Mouse (Mus musculus): ENCODE measurements at regions not wholly inside any gene's neighbourhood (a gene's known extent, or its start where the extent isn't known, plus 50 kb on each side); places are given as distances from the start of the nearest gene placed in this dataset.

DNA sequence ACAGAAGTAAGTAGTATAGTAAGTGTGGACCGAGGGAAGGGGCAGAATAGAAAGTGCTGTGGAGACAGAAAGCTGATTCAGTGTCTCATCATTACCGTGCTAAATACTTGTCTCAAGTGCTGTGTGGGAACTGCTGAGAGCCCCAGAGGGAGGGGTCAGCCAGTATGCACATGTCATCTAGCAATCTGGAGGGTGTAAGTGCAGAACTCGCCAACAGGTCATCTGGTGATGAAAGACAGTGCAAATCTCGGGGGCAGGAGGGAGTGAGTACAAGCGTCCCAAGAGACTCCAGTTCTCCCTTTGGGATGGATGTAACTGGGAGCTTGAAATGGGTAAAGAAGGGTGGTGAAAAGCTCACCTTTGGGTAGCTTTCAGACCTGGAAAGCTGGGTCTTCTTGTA, 535.7 kb downstream of the Bcl11a start:
- Histone ChIP-seq H3K27ac (ENCODE audit: insufficient read depth, low read length) (no peak overlapping the region), H3K4me3 (ENCODE audit: insufficient read depth, low read length) (no peak overlapping the region), H3K4me1 (ENCODE audit: control insufficient read depth, insufficient read depth, low read length) (no peaks in the 10 kb centered on the region)
- TF ChIP-seq CTCF (IDR thresholded peaks at IDR 0.05; ENCODE audit: borderline replicate concordance, insufficient read depth, low read length) (no peak), POLR2A (IDR thresholded peaks at IDR 0.05; ENCODE audit: low read depth, low read length) (no peak)

DNA sequence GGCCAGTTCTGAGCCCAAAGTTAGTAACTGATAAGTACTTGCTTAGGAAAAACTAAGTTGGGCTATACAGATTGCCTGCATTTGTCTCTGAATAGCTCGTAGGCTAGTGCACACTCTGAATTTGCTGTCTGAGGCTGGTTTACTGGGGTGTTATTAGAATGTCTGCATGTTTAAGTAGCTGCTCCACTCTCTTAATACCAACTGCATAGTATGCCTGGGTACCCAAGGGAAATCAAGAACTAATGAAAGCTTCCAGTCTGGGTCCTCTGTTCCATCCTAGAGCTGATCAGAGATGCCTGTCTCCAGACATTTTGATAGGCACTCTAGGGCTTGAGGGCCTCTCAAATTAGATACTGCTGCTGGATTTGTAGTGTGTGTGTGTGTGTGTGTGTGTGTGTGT, 537.6 kb downstream of the Bcl11a start:
- H3K27ac ChIP-seq (ENCODE audit: insufficient read depth, low read length) = no peak overlapping the region
- no peak overlapping the region for H3K4me3 ChIP-seq (ENCODE audit: insufficient read depth, low read length)
- H3K4me1 ChIP-seq (ENCODE audit: control insufficient read depth, insufficient read depth, low read length) = no peaks in the 10 kb centered on the region
- no peak for TF ChIP-seq CTCF (IDR thresholded peaks at IDR 0.05; ENCODE audit: borderline replicate concordance, insufficient read depth, low read length)
- TF ChIP-seq POLR2A (IDR thresholded peaks at IDR 0.05; ENCODE audit: low read depth, low read length) = no peak

DNA sequence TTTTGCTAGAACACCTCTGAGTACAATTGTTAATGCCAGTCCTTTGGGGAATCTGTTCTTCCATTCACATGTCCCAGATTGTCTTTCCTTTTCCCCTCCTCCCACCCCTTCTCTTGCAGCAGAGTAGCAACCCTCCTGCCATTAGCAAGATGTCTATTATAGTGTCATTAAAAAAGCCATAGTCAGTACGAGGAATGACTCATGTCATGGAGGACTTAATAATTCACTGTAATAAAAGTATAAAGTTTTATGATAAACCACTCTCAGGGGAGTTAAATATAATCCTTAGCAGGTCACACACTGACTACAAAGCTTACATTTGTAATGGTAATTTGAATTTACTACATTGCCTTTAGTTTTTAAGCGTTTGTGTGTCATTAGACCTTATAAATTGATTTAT, 540.7 kb downstream of the Bcl11a start:
- Histone ChIP-seq H3K4me3 (ENCODE audit: insufficient read depth, low read length) (no peak overlapping the region), H3K27ac (ENCODE audit: insufficient read depth, low read length) (no peak overlapping the region), H3K4me1 (ENCODE audit: control insufficient read depth, insufficient read depth, low read length) (no peaks in the 10 kb centered on the region)
- no peak for TF ChIP-seq POLR2A (IDR thresholded peaks at IDR 0.05; ENCODE audit: low read depth, low read length)
- no peak for TF ChIP-seq CTCF (IDR thresholded peaks at IDR 0.05; ENCODE audit: borderline replicate concordance, insufficient read depth, low read length)

DNA sequence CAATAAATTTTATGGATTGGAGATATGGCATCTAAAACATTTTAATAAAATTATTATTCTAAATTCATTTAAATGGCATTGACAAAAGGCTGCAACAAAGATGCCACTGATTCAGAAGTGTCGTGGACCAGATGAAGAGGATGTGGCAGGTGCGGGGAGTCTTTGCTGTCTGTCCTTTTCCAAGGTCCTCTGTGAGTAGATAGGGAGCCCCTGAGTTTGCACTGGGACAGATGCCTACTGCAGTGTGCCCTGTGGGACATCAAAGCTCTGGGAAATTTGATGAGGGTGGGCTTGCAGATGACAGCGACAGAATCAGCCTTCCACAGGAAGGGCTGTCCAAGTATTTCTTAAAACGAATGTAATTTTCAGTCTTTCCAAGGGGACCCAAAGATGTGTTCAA, 541.2 kb downstream of the Bcl11a start:
- no peak for TF ChIP-seq POLR2A (IDR thresholded peaks at IDR 0.05; ENCODE audit: low read depth, low read length)
- TF ChIP-seq CTCF (IDR thresholded peaks at IDR 0.05; ENCODE audit: borderline replicate concordance, insufficient read depth, low read length) = no peak
- Histone ChIP-seq H3K4me3 (ENCODE audit: insufficient read depth, low read length) (no peak overlapping the region), H3K27ac (ENCODE audit: insufficient read depth, low read length) (no peak overlapping the region), H3K4me1 (ENCODE audit: control insufficient read depth, insufficient read depth, low read length) (no peaks in the 10 kb centered on the region)

DNA sequence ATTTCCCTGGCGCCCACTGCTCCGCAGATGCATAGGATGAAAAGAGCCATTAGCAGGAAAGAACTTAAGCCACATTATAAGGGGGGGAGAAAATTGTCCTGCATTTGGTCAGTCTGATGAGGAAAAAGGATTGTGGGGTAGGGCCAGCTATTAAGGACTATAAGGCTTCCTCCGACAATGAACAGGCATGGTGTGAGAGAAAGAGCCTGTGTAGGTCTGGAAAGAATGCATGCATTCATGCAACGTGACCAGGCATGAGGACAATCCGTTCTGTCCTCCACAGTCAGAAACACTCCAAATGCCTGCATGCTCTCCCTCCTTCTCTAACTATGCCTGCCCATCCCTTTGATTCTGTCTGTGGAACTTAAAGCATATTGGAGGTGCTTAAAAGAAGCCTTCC, 550.8 kb downstream of the Bcl11a start:
- no peak overlapping the region for H3K4me3 ChIP-seq (ENCODE audit: insufficient read depth, low read length)
- no peak overlapping the region for H3K27ac ChIP-seq (ENCODE audit: insufficient read depth, low read length)
- no peaks in the 10 kb centered on the region for H3K4me1 ChIP-seq (ENCODE audit: control insufficient read depth, insufficient read depth, low read length)
- TF ChIP-seq POLR2A (IDR thresholded peaks at IDR 0.05; ENCODE audit: low read depth, low read length) (no peak), CTCF (IDR thresholded peaks at IDR 0.05; ENCODE audit: borderline replicate concordance, insufficient read depth, low read length) (no peak)

DNA sequence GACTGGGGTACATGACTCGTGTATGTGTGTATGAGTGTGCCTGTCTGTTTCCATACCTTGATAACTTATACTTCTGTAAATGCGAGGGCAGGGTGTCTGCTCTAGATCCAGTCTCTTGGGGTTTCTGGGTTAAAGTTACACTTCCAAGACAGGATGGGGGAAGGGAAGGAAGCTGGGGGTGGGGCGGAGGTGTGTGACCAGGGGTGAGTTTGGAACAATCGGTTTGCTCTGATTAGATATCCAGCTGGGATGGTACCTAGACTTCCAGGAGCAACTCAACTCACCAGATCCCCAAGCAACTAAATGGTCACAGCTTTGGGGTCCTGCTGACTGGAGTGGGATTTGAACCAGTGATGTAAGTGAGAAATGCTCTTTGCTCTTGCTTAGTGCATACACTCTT, 551.6 kb downstream of the Bcl11a start:
- Histone ChIP-seq H3K4me3 (ENCODE audit: insufficient read depth, low read length) (no peak overlapping the region), H3K27ac (ENCODE audit: insufficient read depth, low read length) (no peak overlapping the region), H3K4me1 (ENCODE audit: control insufficient read depth, insufficient read depth, low read length) (no peaks in the 10 kb centered on the region)
- no peak for TF ChIP-seq CTCF (IDR thresholded peaks at IDR 0.05; ENCODE audit: borderline replicate concordance, insufficient read depth, low read length)
- no peak for TF ChIP-seq POLR2A (IDR thresholded peaks at IDR 0.05; ENCODE audit: low read depth, low read length)

DNA sequence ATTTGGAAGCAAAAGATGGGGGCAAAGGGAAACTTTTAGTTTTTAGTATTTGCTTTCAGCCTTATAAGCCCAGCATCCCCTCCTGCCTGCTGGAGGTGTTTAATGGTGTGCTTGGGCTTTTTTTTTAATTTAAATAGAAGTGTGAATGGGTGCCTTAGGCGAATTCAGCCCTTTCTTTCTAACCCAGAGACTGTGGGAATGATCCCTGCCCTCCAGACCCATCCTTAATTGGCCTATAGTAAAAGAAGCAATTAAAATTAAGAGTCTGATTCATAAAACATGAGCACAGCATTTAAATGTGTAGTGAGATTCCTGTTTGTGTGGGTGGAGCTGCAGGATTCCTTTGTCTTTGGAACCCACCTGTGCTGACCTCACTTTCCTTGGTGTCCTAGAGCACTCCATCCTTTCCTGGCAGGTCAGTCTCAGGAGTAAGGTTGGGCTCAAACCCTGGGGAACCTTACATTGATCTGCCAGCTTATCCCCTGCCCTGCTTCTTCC, 552.6 kb downstream of the Bcl11a start:
- H3K4me3 ChIP-seq (ENCODE audit: insufficient read depth, low read length) = no peak overlapping the region
- H3K27ac ChIP-seq (ENCODE audit: insufficient read depth, low read length) = no peak overlapping the region
- TF ChIP-seq POLR2A (IDR thresholded peaks at IDR 0.05; ENCODE audit: low read depth, low read length) (no peak), CTCF (IDR thresholded peaks at IDR 0.05; ENCODE audit: borderline replicate concordance, insufficient read depth, low read length) (no peak)
- no peaks in the 10 kb centered on the region for H3K4me1 ChIP-seq (ENCODE audit: control insufficient read depth, insufficient read depth, low read length)

DNA sequence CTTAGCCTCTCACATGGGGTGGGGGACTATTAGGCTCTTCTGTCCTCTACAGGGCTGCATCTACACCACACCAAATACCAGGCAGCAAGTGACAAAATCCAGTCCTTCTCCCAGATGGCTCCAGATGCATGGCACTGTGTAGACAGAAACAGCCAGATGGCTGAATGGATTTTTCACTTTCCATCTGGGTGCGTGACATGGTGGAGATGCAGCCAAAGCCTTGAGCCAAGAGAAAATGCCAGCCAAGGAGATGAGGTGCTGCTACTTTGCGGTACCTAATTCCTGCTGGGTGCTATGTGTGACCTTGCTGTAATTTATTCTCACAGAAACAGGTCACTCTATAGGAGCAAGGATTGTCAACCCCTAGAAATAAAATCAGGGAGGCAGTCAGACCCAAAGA, 553.8 kb downstream of the Bcl11a start:
- no peak overlapping the region for H3K27ac ChIP-seq (ENCODE audit: insufficient read depth, low read length)
- no peak for TF ChIP-seq CTCF (IDR thresholded peaks at IDR 0.05; ENCODE audit: borderline replicate concordance, insufficient read depth, low read length)
- no peak for TF ChIP-seq POLR2A (IDR thresholded peaks at IDR 0.05; ENCODE audit: low read depth, low read length)
- no peak overlapping the region for H3K4me3 ChIP-seq (ENCODE audit: insufficient read depth, low read length)
- no peaks in the 10 kb centered on the region for H3K4me1 ChIP-seq (ENCODE audit: control insufficient read depth, insufficient read depth, low read length)

DNA sequence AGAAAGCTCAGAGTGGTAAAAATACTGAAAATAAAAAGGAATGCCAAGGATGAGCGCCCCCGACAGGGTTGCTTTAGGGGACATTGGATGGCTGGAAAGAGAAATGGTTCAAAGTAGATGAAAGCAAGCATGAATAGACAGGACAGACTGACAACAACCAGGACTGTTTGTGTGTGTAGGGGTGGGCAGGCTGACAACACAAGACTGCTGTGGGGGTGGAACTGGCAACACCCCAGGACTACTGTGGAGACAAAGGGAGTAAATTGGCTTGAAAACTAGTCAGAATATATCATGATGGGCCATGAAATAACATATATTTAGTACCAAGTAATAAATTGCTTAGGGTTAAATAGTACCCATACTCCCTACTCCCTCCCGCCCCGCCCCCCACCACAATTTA, 558.9 kb downstream of the Bcl11a start:
- Histone ChIP-seq H3K4me3 (ENCODE audit: insufficient read depth, low read length) (no peak overlapping the region), H3K4me1 (ENCODE audit: control insufficient read depth, insufficient read depth, low read length) (no peaks in the 10 kb centered on the region), H3K27ac (ENCODE audit: insufficient read depth, low read length) (no peak overlapping the region)
- no peak for TF ChIP-seq POLR2A (IDR thresholded peaks at IDR 0.05; ENCODE audit: low read depth, low read length)
- TF ChIP-seq CTCF (IDR thresholded peaks at IDR 0.05; ENCODE audit: borderline replicate concordance, insufficient read depth, low read length) = no peak

DNA sequence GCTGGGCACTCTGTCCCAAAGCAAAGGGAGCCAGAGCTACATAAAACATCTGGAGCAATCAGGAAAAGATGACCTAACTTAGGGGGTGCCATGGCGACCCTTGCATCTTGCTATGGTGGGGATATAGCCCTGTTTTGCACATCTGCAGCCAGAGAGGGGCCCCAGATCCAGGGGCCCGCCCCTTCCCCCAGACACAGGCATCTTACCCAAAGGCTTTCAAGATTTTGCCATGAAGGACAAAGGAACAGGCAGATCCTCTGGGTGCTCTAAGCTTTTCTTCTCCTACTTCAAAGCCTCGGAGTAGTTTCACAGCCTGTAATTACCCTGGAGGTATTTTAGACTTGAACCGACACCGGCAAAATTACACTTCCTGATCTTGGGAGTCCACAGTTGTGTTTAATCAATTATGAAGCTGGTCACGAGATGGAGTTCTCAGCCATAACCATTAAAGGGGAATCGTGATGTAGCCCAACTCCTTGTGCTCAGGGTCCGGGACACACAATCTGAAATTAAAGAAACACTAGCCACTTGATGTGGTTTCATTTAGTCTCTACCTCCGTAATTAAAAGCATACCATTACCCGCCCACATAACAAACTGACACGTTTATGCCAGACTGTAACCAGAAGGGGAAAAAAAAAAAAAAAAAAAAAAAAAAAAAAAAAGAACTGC, 565.7 kb downstream of the Bcl11a start:
- no peak overlapping the region for H3K27ac ChIP-seq (ENCODE audit: insufficient read depth, low read length)
- no peak overlapping the region for H3K4me3 ChIP-seq (ENCODE audit: insufficient read depth, low read length)

More for the DNA sequence above, 565.7 kb downstream of the Bcl11a start:
- H3K4me1 ChIP-seq (ENCODE audit: control insufficient read depth, insufficient read depth, low read length) = no peaks in the 10 kb centered on the region
- TF ChIP-seq POLR2A (IDR thresholded peaks at IDR 0.05; ENCODE audit: low read depth, low read length) (no peak), CTCF (IDR thresholded peaks at IDR 0.05; ENCODE audit: borderline replicate concordance, insufficient read depth, low read length) (no peak)

Data from embryonic fibroblast, embryonic 13.5 days (primary cell).